Mouse (Mus musculus) cerebellum, adult 8-10 months (tissue): ENCODE data around the gene Nobox.

Experiments used
- DNase-seq: peaks from one replicate; pipeline ENCODE4 v3.0.0; 2022

The Nobox gene

GRCm38 (mm10) chr6:43309454-43309853 lies at the start of gene Nobox:
Gene Nobox, minus strand, starts transcription at chr6:43309554.
- DNase-seq: no peak

- DNase-seq: no peak
These were observed 45.3 kb upstream of the Nobox start for GRCm38 (mm10) chr6:43354562-43355241.

- no peak for DNase-seq
These were observed 44.1 kb upstream of the Nobox start for GRCm38 (mm10) chr6:43353446-43353845.

DNA sequence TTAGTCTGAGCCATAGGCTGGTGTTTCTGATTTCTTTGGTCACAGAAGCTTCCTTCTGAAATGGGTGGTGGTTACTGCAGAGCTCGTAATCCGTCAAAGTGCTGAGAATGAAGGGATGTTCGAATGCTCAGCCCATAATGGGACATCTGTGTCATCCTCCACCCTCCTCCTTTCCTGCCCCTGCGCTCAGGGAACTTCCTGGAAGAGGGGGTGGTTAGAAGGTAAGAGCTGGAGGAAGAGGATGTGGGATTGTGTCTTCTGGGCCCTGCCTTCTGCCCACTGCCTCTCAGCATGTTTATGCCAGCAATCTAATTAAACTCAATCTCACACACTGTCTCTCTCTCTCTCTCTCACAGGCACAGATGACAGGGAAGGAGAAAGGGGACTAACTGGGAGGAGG lies 39.7 kb upstream of the Nobox start:
- no peak for DNase-seq

DNA sequence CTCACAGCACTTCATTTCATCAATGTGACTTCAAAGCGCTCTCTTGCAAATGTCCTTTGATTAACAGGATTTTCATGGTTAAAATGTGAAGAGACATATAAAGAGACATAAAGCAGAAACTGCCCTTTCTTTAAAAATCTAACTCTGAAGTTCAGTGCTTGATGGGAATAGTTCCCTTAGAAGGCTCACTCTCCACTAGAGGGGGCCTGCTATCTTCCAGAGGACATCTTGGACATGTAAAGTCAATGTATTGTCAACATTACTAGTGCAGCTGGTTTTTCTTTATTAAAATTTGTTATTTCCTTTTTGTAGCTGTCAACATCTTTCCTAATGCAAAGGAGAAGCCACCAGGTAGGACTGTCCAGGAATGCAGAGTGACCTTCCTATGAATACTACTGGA lies 38.3 kb upstream of the Nobox start:
- no peak for DNase-seq

DNA sequence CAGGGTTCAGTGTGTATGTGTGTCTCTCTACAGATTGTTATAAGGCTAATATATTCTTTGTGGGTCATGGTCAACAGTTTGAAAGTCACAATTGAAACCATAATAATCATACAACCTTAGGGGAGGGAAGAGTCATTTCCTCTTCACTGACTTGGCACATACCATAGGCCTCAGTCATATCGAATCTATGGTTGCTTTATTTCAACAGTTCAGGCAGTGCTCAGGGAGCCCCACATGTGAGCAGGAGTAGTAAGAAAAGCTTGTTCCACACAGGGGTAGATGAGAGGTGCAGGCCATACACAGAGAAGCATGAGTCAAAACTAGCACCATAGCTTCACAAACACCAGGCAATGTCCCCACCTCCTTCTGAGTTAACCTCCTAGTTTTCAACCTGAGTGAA lies 33.7 kb upstream of the Nobox start:
- DNase-seq: no peak

- no peak for DNase-seq
These were observed 33.0 kb upstream of the Nobox start for GRCm38 (mm10) chr6:43342386-43342785.

- DNase-seq: no peak
These were observed 29.4 kb upstream of the Nobox start for GRCm38 (mm10) chr6:43338804-43339203.

GRCm38 (mm10) chr6:43337491-43337961 lies 28.2 kb upstream of the Nobox start:
- DNase-seq: peak; percentile 73

- DNase-seq: no peak
These were observed 26.4 kb upstream of the Nobox start for GRCm38 (mm10) chr6:43335619-43336234.

GRCm38 (mm10) chr6:43333479-43333878 lies 24.1 kb upstream of the Nobox start:
- DNase-seq: peak; percentile 87

GRCm38 (mm10) chr6:43312961-43313656 lies 3.8 kb upstream of the Nobox start:
- DNase-seq: no peak

DNA sequence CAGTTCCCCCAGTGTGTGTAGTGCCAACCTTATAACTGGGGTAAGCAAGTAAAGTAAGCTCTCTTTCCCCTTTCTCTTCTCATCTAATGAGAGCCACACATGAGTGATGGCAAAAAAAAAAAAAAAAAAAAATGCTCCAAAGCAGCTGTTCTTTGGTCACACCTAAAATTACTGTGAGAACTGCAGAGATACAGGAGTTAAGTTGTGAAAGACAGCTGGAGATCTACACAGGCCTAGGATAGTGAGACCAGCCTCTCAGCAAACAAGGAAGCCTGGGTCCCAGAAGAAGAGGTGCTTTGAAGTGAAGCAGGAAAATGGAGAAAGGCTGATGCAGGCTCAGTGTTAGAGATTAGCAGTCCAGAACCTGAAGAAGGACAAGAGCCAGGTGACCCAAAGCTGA lies 3.2 kb upstream of the Nobox start:
- DNase-seq: no peak

- no peak for DNase-seq
These were observed 717 bp upstream of the Nobox start for GRCm38 (mm10) chr6:43310071-43310470.

DNA sequence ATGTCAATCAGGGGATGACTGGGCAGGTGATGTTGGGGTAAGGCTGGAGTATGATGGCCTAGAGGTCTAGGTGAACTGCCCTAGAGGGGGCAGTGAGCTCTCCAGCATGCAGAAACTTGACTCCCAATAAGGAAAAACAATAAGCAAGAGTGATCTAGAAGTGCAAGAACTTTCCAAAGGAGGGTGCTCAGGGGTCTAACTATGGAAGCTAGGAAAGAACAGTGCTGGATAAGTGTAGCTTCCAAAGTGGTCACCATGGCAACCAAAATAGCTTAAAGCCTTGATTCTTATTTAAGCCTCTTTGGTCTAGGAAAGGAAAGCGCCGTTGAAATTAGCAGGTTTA lies 11.9 kb downstream of the Nobox start:
- no peak for DNase-seq

DNA sequence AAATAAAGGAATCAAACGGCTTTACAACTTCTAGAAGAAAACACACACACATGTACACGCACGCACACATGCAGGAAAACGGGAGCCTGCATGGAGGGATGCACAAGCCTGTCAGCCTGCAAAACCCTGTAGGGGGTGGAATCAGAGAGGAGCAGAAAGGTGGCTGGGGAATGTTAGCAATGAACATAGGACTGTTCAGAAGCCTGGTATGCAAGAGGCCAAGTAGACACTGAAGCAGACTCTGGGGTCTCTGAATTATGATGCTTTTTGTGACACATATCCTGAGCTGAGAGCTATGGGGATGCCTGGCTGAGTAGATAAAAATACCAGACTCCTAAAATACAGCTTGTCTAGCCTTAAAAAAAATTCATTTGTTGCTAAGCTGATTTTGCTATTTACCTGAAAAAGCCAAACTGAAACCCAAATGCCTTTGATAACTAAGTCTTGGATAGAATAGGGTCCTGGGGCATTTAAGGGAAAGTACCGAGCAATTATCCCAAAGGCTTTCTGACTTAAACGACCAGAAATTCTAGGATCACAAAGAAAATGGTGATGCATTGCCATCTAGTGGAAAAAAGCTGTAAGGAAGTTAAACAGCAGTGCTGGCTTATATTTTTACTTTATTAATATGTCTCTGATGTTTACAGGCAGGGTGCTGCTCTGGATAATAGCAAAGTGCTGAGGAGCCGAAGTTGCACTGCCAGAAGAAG lies 12.4 kb downstream of the Nobox start:
- peak; percentile 53 for DNase-seq

GRCm38 (mm10) chr6:43295908-43296307 lies 13.4 kb downstream of the Nobox start:
- no peak for DNase-seq

DNA sequence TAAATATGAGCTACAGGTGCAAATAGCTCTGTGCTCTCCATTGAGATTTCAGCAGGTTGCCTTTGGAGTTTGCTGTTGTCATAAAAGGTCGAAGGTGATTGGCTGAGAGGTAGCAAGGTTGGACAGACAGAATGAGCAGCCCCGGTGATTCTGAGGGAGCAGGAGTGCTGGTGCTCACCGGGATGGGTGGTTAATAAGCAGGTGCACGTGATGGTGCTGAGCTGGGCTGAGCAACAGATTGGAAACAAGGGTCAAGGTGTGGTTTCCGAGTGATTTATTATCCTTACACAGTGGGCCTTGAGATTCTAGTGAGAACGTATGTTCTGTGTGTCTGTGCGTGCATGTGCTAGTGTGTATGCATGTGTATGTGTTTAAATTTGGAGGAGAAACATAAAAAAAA lies 16.2 kb downstream of the Nobox start:
- no peak for DNase-seq

DNA sequence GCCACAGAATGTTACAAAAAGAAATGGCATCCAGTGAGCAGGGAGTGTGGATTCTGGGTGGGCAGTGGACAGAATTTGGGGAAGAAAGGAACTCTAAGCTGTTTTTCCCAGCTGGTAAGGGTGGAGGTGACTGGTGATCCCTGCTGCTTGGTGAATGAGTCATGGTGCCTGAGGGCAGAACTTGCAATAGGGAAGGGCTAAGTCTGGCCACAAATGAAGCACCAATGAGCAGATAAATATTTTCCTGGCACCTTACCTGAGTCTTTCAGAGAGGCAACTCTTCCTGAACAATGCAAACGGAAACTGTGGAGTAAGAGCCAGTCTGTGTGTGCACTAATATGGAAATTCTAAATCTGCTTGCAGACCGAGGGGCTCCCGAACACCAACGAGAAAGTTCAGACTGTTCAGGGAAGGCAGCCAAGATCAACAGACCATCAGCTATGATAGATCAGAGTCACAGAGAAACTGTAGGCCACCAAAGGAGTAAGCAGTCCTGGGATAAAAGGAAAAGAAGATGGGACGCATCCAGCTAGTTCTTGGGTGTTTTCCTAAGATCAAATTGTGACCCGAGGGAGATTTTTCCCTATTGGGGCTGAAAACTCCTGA lies 16.8 kb downstream of the Nobox start:
- no peak for DNase-seq

- no peak for DNase-seq
These were observed 17.3 kb downstream of the Nobox start for GRCm38 (mm10) chr6:43292041-43292440.

DNA sequence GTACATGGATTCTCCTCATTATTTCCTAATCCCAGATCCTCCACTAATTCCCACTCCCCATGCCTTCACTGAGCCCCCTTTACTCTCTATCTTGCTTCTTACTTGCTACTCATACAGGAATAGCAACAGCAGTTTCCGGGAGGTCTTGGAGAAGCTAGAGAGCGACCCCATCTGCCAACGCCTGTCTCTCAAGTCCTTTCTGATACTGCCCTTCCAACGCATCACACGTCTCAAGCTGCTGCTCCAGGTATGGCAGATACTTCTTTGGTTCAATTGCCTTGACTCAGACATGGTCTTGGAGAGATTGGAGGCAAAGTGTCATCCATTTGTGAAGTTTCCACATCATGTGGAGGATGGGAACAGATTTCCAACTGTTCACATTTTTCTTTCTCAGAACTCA lies 28.9 kb downstream of the Nobox start:
- DNase-seq: no peak

DNA sequence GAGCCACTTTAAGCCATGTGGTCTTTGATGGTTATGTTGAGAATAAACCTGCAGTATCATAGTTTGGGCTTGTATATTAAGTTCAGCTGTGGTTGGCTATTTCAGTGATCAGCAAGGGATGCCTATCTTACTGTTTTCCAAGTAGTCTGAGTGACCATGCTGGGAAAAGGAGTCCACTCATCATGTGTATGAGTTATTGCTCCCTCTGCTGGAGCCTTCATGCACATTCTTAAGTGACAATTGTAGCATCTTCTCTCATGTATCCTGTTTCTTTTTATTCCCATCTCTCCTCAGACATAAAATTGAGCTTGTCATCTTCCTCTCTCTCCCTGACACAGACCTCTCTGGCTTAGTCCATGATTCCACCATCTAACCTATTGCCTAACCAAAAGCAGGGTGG lies 31.1 kb downstream of the Nobox start:
- DNase-seq: no peak

DNA sequence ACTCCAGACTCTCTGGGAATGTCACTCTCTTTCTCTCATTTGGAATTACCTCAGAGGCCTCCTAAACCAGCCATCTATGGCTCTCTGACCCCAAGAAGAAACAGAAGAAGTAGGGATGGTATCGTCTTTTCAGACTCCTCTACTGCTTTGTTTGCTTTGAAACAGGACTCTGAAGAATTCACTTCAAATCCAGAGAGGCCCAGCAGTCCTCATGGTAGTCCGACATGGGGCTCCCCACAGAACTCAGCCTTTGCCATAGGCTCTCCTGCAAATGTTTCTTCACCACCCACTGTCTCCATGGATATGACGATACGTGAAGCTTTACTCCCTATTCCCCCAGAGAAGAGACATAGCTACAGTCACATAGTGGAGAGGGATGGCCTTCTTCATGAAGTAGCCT lies 35.2 kb downstream of the Nobox start:
- no peak for DNase-seq
